In genomic region chr10:29532821-29533715, GRCm38 (mm10) we compare ENCODE assay signal across 8 mouse cellular contexts. TPM values are rescaled to one million over a fixed set of nuclear protein-coding genes. Genes with fewer than 3 reads are reported as not detected.
DNase-seq lines count a peak whose midpoint lies in the region; ATAC-seq lines count a peak whose summit lies in the region.

No protein-coding gene starts in this region.

- H3K4me3 ChIP-seq in liver, embryonic 16.5 days (ENCODE audit: low read depth, low read length) = peak overlapping the region; percentile 53
- peak overlapping the region; percentile 69 for H3K4me3 ChIP-seq in neural tube, embryonic 15.5 days (replicated peaks)

- H3K27me3 ChIP-seq in liver, embryonic 16.5 days (ENCODE audit: control insufficient read depth, insufficient read depth, low read depth, low read length) = peaks cover 34% of the 10 kb centered on the region
- H3K27me3 ChIP-seq in neural tube, embryonic 15.5 days (replicated peaks) = peaks cover 22% of the 10 kb centered on the region

- H3K36me3 ChIP-seq in liver, embryonic 16.5 days (ENCODE audit: control insufficient read depth, insufficient read depth) = no peaks in the 10 kb centered on the region
- no peaks in the 10 kb centered on the region for H3K36me3 ChIP-seq in neural tube, embryonic 15.5 days

- WGBS in liver, embryonic 16.5 days (ENCODE audit: insufficient replicate concordance) = 2% methylated on average over 30 of the region's 30 CpGs
- WGBS in neural tube, embryonic 15.5 days = 1% methylated on average over 30 of the region's 30 CpGs

- DNase-seq in MN1 (ENCODE audit: low spot score) = peak; percentile 89
- DNase-seq in cerebellum, adult 9-10 months = peak; percentile 49
- peak; percentile 85 for DNase-seq in heart, postnatal 4 days
- peak; percentile 79 to 90 for DNase-seq in layer of hippocampus, adult 18-20 months (ENCODE audit: low spot score in 2 of 2)
- DNase-seq in thymus, postnatal 36 days = peak; percentile 6 to 8

- ATAC-seq in frontal cortex, adult (ENCODE audit: low TSS enrichment) = peak; percentile 71
- no peak for ATAC-seq in liver, embryonic 16.5 days (ENCODE audit: low read depth)
- ATAC-seq in neural tube, embryonic 15.5 days (ENCODE audit: low FRiP score) = peak; percentile 83; the same call in 1 of the 2 replicates

- H3K27ac ChIP-seq in liver, embryonic 16.5 days (ENCODE audit: low read length) = no peak overlapping the region
- no peak overlapping the region for H3K27ac ChIP-seq in neural tube, embryonic 15.5 days (replicated peaks)

- no peaks in the 10 kb centered on the region for H3K9me3 ChIP-seq in liver, embryonic 16.5 days (replicated peaks; ENCODE audit: control insufficient read depth, low read length)
- no peaks in the 10 kb centered on the region for H3K9me3 ChIP-seq in neural tube, embryonic 15.5 days (replicated peaks)

- no peak overlapping the region for H3K9ac ChIP-seq in liver, embryonic 16.5 days (ENCODE audit: low read depth, low read length)
- H3K9ac ChIP-seq in neural tube, embryonic 15.5 days (replicated peaks) = peak overlapping the region; percentile 37

- 0 out of 2 replicates have a peak overlapping the region, but pooled peaks have one; percentile 6 for H3K4me2 ChIP-seq in liver, embryonic 16.5 days (ENCODE audit: low read depth, low read length)
- peak overlapping the region; percentile 97 for H3K4me2 ChIP-seq in neural tube, embryonic 15.5 days

- no peaks in the 10 kb centered on the region; the same call in 1 of the 2 replicates for H3K4me1 ChIP-seq in liver, embryonic 16.5 days (ENCODE audit: control insufficient read depth, low read depth, low read length)
- H3K4me1 ChIP-seq in neural tube, embryonic 15.5 days = peaks cover 29% of the 10 kb centered on the region

RNA-seq across cellular contexts. Expression of gene Rspo3, which starts 2.6 kb away (rescaled TPM):
- under 1 TPM; 0.43 to 0.60 TPM for total RNA-seq in heart, postnatal 4 days (2021)
- 10 to 100 TPM; 12.4 to 14.5 TPM for total RNA-seq in layer of hippocampus, adult 18-20 months (2021)
- polyA plus RNA-seq in liver, embryonic 16.5 days (2015; fragmentation: Nextera tagmentation; extraction: Ambion mirVana) = 1.7 TPM in 2 replicates
- polyA plus RNA-seq in neural tube, embryonic 15.5 days (2015; fragmentation: Nextera tagmentation; extraction: Ambion mirVana) = 3.7 and 4.0 TPM in 2 replicates

Comparison
In these comparisons a context has a peak if more than half of its experiments do, and no peak if none do; other contexts are left out.
1. DNase-seq: peak in every context shown above with its lines; median percentile 89 in MN1; 85 in heart, postnatal 4 days; 84 in layer of hippocampus, adult 18-20 months; 49 in cerebellum, adult 9-10 months; 7 in thymus, postnatal 36 days.
2. RNA of gene Rspo3, which starts 2.6 kb away (total RNA-seq): 12.4 to 14.5 TPM in layer of hippocampus, adult 18-20 months; 0.43 to 0.60 TPM in heart, postnatal 4 days; every median in the first group is over 4 times any median in the second.